Mouse (Mus musculus) midbrain, embryonic 11.5 days (tissue): ENCODE measurements around the gene Runx1. TPM values are rescaled to one million over a fixed set of nuclear protein-coding genes. Genes with fewer than 3 reads are reported as not detected.

Experiments used
- ATAC-seq: fragments of 200-750 bp; cut with Nextera tagmentation; 2 replicates; pipeline ENCODE4 v1.8.0; 2017; ENCODE audit warnings: moderate TSS enrichment, moderate library complexity; ENCODE audit not compliant: low FRiP score
- DNase-seq: peaks from one replicate; pipeline ENCODE4 v3.0.0; 2015; ENCODE audit warnings: low spot score; ENCODE audit errors: missing footprints
- H3K27ac ChIP-seq: fragments of 300-500 bp; sonication (generic); 2 replicates; pipeline ENCODE4 v1.5.1; 2014; ENCODE audit warnings: low read depth, low read length
- H3K27me3 ChIP-seq: fragments of 300-500 bp; sonication (generic); 2 replicates; pipeline ENCODE4 v1.6.1; 2014; ENCODE audit warnings: mild to moderate bottlenecking, low read length, moderate library complexity, mixed read lengths; ENCODE audit not compliant: control insufficient read depth, insufficient read depth
- H3K36me3 ChIP-seq: fragments of 300-500 bp; sonication (generic); 2 replicates; pipeline ENCODE4 v1.6.1; 2014; ENCODE audit warnings: mild to moderate bottlenecking, low read length, moderate library complexity, mixed read lengths; ENCODE audit not compliant: control insufficient read depth, insufficient read depth
- H3K4me1 ChIP-seq: fragments of 300-500 bp; sonication (generic); 2 replicates; pipeline ENCODE4 v1.6.1; 2014; ENCODE audit warnings: low read length; ENCODE audit not compliant: control insufficient read depth, insufficient read depth
- H3K4me2 ChIP-seq: fragments of 300-500 bp; sonication (generic); 2 replicates; pipeline ENCODE4 v1.6.1; 2014; ENCODE audit warnings: mild to moderate bottlenecking, moderate library complexity
- H3K4me3 ChIP-seq: fragments of 300-500 bp; sonication (generic); 2 replicates; pipeline ENCODE4 v1.5.1; 2014; ENCODE audit warnings: low read depth, low read length
- H3K9ac ChIP-seq: fragments of 300-500 bp; sonication (generic); 2 replicates; pipeline ENCODE4 v1.6.1; 2014; ENCODE audit warnings: low read length
- H3K9me3 ChIP-seq: fragments of 300-500 bp; sonication (generic); 2 replicates; pipeline ENCODE4 v1.6.1; 2016; ENCODE audit warnings: low read length; ENCODE audit not compliant: control insufficient read depth
- WGBS: fragments of 180-500 bp; shearing (Covaris S2); extraction: QIAGEN DNeasy Blood & Tissue Kit; methylation state at CpG from one replicate; pipeline ENCODE4 v1.1.7; 2014; 5-methylcytosine and 5-hydroxymethylcytosine counted together
- polyA plus RNA-seq: library from polyadenylated mRNA; unstranded; fragments of >200 nt; fragmentation: Nextera tagmentation; extraction: Ambion mirVana; gene quantifications from 2 replicates; pipeline ENCODE4 v1.2.1, GENCODE M21; 2014

Runx1 gene
- polyA plus RNA-seq, 1 experiment from 2014 or later = 0.93 TPM

- H3K9me3 ChIP-seq = peaks cover 4% of the 10 kb centered on the region; the same call in 1 of the 2 replicates
Measured at GRCm38 (mm10) chr16:92616839-92617238, 209.1 kb downstream of the Runx1 start.

DNA sequence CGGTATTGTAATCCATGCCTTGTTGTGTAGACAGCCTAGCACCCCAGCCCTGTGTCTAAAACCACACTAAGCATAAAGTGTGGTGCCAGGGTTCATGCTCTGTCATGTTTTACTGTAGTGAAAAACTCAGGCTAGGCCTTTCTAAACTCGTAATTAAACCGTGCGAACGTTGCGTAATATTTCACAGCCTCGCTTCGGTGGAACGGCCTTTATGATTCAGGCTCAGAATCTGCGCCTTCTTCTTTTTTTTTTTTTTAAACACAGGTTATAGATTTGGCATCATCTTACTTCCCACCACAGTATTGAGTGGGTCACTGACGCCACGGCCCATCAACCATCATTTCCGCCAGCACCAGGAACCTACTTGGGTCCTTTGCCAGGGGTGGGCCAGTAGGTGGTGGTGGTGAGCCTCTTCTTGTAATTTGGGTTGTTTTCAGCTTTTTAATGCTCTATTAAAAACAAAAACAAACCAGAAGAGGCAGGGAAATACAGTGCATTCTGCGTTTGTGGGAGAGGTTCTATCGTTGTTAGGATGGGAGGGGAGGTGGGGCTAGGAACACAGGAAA is 210.6 kb downstream of the Runx1 start:
- H3K9ac ChIP-seq = no peak overlapping the region
- H3K9me3 ChIP-seq = peaks cover 4% of the 10 kb centered on the region; the same call in 1 of the 2 replicates
- no peak overlapping the region for H3K4me2 ChIP-seq
- no peaks in the 10 kb centered on the region for H3K36me3 ChIP-seq
- no peak overlapping the region for H3K27ac ChIP-seq
- no peak for ATAC-seq
- no peak for DNase-seq
- no peaks in the 10 kb centered on the region for H3K27me3 ChIP-seq
- H3K4me3 ChIP-seq = no peak overlapping the region
- WGBS = 91% methylated on average over 15 of the region's 15 CpGs
- peaks cover 4% of the 10 kb centered on the region for H3K4me1 ChIP-seq

More at GRCm38 (mm10) chr16:92616839-92617238, 209.1 kb downstream of the Runx1 start:
- no peak for DNase-seq
- no peak overlapping the region for H3K9ac ChIP-seq
- H3K4me2 ChIP-seq = no peak overlapping the region
- H3K27me3 ChIP-seq = no peaks in the 10 kb centered on the region
- WGBS = 91% methylated on average over 2 of the region's 2 CpGs
- no peak overlapping the region for H3K4me3 ChIP-seq
- no peaks in the 10 kb centered on the region for H3K36me3 ChIP-seq
- no peak overlapping the region for H3K27ac ChIP-seq
- ATAC-seq = no peak
- H3K4me1 ChIP-seq = peaks cover 4% of the 10 kb centered on the region

DNA sequence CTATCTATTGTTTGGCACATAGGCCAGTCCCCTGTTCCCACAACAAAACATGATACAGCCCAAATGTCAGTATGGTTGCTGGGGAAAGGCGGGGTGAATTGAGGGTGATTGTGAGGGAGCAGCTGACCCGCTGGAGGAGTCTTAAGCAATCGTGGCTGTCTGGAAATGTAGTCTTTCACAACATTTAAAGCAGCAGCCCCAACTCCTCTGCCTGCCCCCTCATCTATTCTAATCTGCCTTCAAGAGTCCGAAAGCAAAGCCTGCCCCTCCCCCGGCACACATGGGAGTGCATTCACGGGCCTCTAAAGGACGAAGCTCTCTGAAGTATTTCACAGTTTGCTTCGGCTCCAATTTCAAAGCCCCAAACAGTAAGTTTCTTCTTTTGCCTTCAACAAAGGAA is 213.4 kb downstream of the Runx1 start:
- Histone ChIP-seq H3K4me1 (peaks cover 13% of the 10 kb centered on the region), H3K4me3 (no peak overlapping the region), H3K27me3 (0 out of 2 replicates have a peak, but pooled peaks cover 3% of the 10 kb centered on the region), H3K36me3 (no peaks in the 10 kb centered on the region), H3K9ac (no peak overlapping the region), H3K27ac (no peak overlapping the region), H3K4me2 (no peak overlapping the region), H3K9me3 (peaks cover under 1% of the 10 kb centered on the region; the same call in 1 of the 2 replicates)
- 29% methylated on average over 8 of the region's 8 CpGs for WGBS
- DNase-seq (no peak), ATAC-seq (no peak)

GRCm38 (mm10) chr16:92611641-92612149 is 214.3 kb downstream of the Runx1 start:
- WGBS = 92% methylated on average over 11 of the region's 12 CpGs
- Histone ChIP-seq H3K4me1 (peaks cover 13% of the 10 kb centered on the region), H3K27me3 (peaks cover 6% of the 10 kb centered on the region), H3K4me3 (no peak overlapping the region), H3K4me2 (no peak overlapping the region), H3K27ac (no peak overlapping the region), H3K9me3 (no peaks in the 10 kb centered on the region), H3K36me3 (no peaks in the 10 kb centered on the region), H3K9ac (no peak overlapping the region)
- ATAC-seq = no peak
- DNase-seq = no peak

GRCm38 (mm10) chr16:92610464-92610863 is 215.5 kb downstream of the Runx1 start:
- Histone ChIP-seq H3K4me1 (peaks cover 13% of the 10 kb centered on the region), H3K4me2 (no peak overlapping the region), H3K27me3 (peaks cover 15% of the 10 kb centered on the region), H3K9ac (no peak overlapping the region), H3K27ac (no peak overlapping the region), H3K9me3 (no peaks in the 10 kb centered on the region), H3K36me3 (no peaks in the 10 kb centered on the region), H3K4me3 (no peak overlapping the region)
- DNase-seq (no peak), ATAC-seq (no peak)
- 35% methylated on average over 8 of the region's 8 CpGs for WGBS

DNA sequence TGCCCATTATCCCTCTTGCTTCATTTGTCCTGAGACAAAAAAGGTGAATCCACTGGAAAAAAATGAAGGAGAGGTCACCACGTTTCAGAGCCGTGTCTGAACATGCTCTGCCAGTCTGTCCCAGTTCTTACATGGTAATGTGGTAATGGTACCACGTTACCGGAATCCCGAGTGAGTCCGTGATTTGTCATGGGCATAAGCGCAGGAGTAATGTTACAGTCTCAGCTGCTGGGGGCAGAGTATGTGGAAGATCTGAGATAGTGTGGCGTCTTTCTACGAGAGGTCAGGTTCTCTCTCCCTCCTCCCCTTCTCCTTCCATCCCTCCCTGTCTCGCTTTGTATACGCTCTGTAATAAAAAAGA is 216.3 kb downstream of the Runx1 start:
- Histone ChIP-seq H3K9me3 (no peaks in the 10 kb centered on the region), H3K4me3 (no peak overlapping the region), H3K9ac (no peak overlapping the region), H3K27ac (no peak overlapping the region), H3K4me1 (peaks cover 13% of the 10 kb centered on the region), H3K27me3 (peaks cover 16% of the 10 kb centered on the region), H3K36me3 (no peaks in the 10 kb centered on the region), H3K4me2 (no peak overlapping the region)
- ATAC-seq (no peak), DNase-seq (no peak)
- 62% methylated on average over 11 of the region's 11 CpGs for WGBS

- Histone ChIP-seq H3K27me3 (peaks cover 16% of the 10 kb centered on the region), H3K27ac (no peak overlapping the region), H3K4me3 (no peak overlapping the region), H3K9me3 (no peaks in the 10 kb centered on the region), H3K9ac (no peak overlapping the region), H3K4me2 (peak overlapping the region; percentile 18; the same call in 1 of the 2 replicates), H3K36me3 (no peaks in the 10 kb centered on the region), H3K4me1 (peaks cover 13% of the 10 kb centered on the region)
- ATAC-seq (0 out of 2 replicates have a peak, but pooled peaks have one; percentile 31), DNase-seq (no peak)
- WGBS = 15% methylated on average over 8 of the region's 8 CpGs
Measured at GRCm38 (mm10) chr16:92609006-92609716, 216.8 kb downstream of the Runx1 start.

- ATAC-seq (no peak), DNase-seq (no peak)
- H3K9ac ChIP-seq = no peak overlapping the region
- 48% methylated on average over 14 of the region's 14 CpGs for WGBS
- H3K9me3 ChIP-seq = no peaks in the 10 kb centered on the region
- H3K36me3 ChIP-seq = no peaks in the 10 kb centered on the region
- H3K4me1 ChIP-seq = peaks cover 13% of the 10 kb centered on the region
- no peak overlapping the region for H3K27ac ChIP-seq
- H3K27me3 ChIP-seq = peaks cover 16% of the 10 kb centered on the region
- H3K4me2 ChIP-seq = peak overlapping the region; percentile 18; the same call in 1 of the 2 replicates
- H3K4me3 ChIP-seq = no peak overlapping the region
Measured at GRCm38 (mm10) chr16:92608180-92608960, 217.6 kb downstream of the Runx1 start.
